Mouse (Mus musculus) liver, postnatal 0 days (tissue): ENCODE data around the gene Slc25a43. TPM values are rescaled to one million over a fixed set of nuclear protein-coding genes. Genes with fewer than 3 reads are reported as not detected.
A peak's percentile ranks its signal among the peaks of the same experiment; 100 is the strongest.
"Not testable (repeated sequence)": the region's sequence is repeated elsewhere in the genome, so short reads cannot be mapped to it uniquely, and the experiment has no call there.

ENCODE experiments used
- ATAC-seq: fragments of 200-750 bp; cut with Nextera tagmentation; 2 replicates; pipeline ENCODE4 v1.8.0; 2017; ENCODE audit warnings: mild to moderate bottlenecking, moderate library complexity
- DNase-seq: peaks from one replicate; pipeline ENCODE4 v3.0.0-alpha.2; 2016
- H3K27ac ChIP-seq: fragments of 300-500 bp; sonication (generic); 2 replicates; pipeline ENCODE4 v1.5.1; 2014; ENCODE audit warnings: antibody characterized with exemption, moderate library complexity, mild to moderate bottlenecking, low read depth
- H3K27me3 ChIP-seq: fragments of 300-500 bp; sonication (generic); 2 replicates; pipeline ENCODE4 v1.6.1; 2014; ENCODE audit warnings: low read length, control low read depth, mixed read lengths; ENCODE audit not compliant: insufficient read depth
- H3K36me3 ChIP-seq: fragments of 300-500 bp; sonication (generic); replicated peaks from 2 replicates; pipeline ENCODE4 v1.6.1; 2014; ENCODE audit warnings: mild to moderate bottlenecking, control low read depth, low read length, moderate library complexity, mixed read lengths; ENCODE audit not compliant: insufficient read depth
- H3K4me1 ChIP-seq: fragments of 300-500 bp; sonication (generic); 2 replicates; pipeline ENCODE4 v1.6.1; 2014; ENCODE audit warnings: antibody characterized with exemption, mild to moderate bottlenecking, control low read depth; ENCODE audit not compliant: insufficient read depth
- H3K4me2 ChIP-seq: fragments of 300-500 bp; sonication (generic); 2 replicates; pipeline ENCODE4 v1.6.1; 2014; ENCODE audit warnings: low read depth, mild to moderate bottlenecking, low read length, moderate library complexity, mixed read lengths
- H3K4me3 ChIP-seq: fragments of 300-500 bp; sonication (generic); 2 replicates; pipeline ENCODE4 v1.5.1; 2014; ENCODE audit warnings: low read depth, low read length
- H3K9ac ChIP-seq: fragments of 300-500 bp; sonication (generic); replicated peaks from 2 replicates; pipeline ENCODE4 v1.6.1; 2014; ENCODE audit warnings: mild to moderate bottlenecking, moderate library complexity
- H3K9me3 ChIP-seq: fragments of 300-500 bp; sonication (generic); 2 replicates; pipeline ENCODE4 v1.6.1; 2016; ENCODE audit warnings: mild to moderate bottlenecking, control low read depth, low read length, mixed read lengths
- CTCF ChIP-seq: sonication (generic); IDR thresholded peaks from 2 replicates; pipeline ENCODE4 v1.5.1; 2016; ENCODE audit warnings: antibody characterized with exemption, low read depth
- EP300 ChIP-seq: IDR thresholded peaks from 2 replicates; pipeline ENCODE4 v1.6.1; 2016; ENCODE audit warnings: antibody characterized with exemption, low read depth, mild to moderate bottlenecking
- WGBS: fragments of 180-500 bp; shearing (Covaris S2); extraction: QIAGEN DNeasy Blood & Tissue Kit; methylation state at CpG from one replicate; pipeline ENCODE4 v1.1.7; 2014; ENCODE audit not compliant: insufficient replicate concordance; 5-methylcytosine and 5-hydroxymethylcytosine counted together
- polyA plus RNA-seq: library from polyadenylated mRNA; unstranded; fragments of >200 nt; fragmentation: Nextera tagmentation; extraction: Ambion mirVana; gene quantifications from 2 replicates; pipeline ENCODE4 v1.2.1, GENCODE M21; 2015

The Slc25a43 gene
- polyA plus RNA-seq, 1 experiment from 2014 or later, result 0.69 TPM

- no peaks in the 10 kb centered on the region for H3K36me3 ChIP-seq
- WGBS, result 81% methylated on average over 5 of the region's 5 CpGs
- DNase-seq (no peak), ATAC-seq (no peak)
- no peak overlapping the region for H3K4me3 ChIP-seq
- H3K27me3 ChIP-seq, result no peaks in the 10 kb centered on the region
- no peak for TF ChIP-seq EP300
- TF ChIP-seq CTCF, result no peak
- no peaks in the 10 kb centered on the region for H3K4me1 ChIP-seq
- H3K4me2 ChIP-seq, result no peak overlapping the region
- H3K9ac ChIP-seq, result no peak overlapping the region
- no peaks in the 10 kb centered on the region for H3K9me3 ChIP-seq
- H3K27ac ChIP-seq, result no peak overlapping the region
These were observed 32.1 kb downstream of the Slc25a43 start for GRCm38 (mm10) chrX:36775520-36775919.

GRCm38 (mm10) chrX:36777694-36778093, 34.2 kb downstream of the Slc25a43 start:
- Histone ChIP-seq H3K9me3 (no peaks in the 10 kb centered on the region), H3K27ac (no peak overlapping the region), H3K9ac (no peak overlapping the region), H3K4me2 (no peak overlapping the region), H3K36me3 (no peaks in the 10 kb centered on the region), H3K27me3 (no peaks in the 10 kb centered on the region), H3K4me3 (no peak overlapping the region), H3K4me1 (no peaks in the 10 kb centered on the region)
- TF ChIP-seq CTCF, result no peak
- no peak for TF ChIP-seq EP300
- no peak for DNase-seq
- WGBS, result 76% methylated on average over 4 of the region's 4 CpGs
- ATAC-seq, result no peak

GRCm38 (mm10) chrX:36789360-36789759, 45.9 kb downstream of the Slc25a43 start:
- no peak for TF ChIP-seq CTCF
- no peak for TF ChIP-seq EP300
- H3K9ac ChIP-seq, result no peak overlapping the region
- no peaks in the 10 kb centered on the region for H3K4me1 ChIP-seq
- H3K4me3 ChIP-seq, result no peak overlapping the region
- DNase-seq (no peak), ATAC-seq (no peak)
- no peak overlapping the region for H3K4me2 ChIP-seq
- no peak overlapping the region for H3K27ac ChIP-seq
- H3K27me3 ChIP-seq, result no peaks in the 10 kb centered on the region
- no peaks in the 10 kb centered on the region for H3K9me3 ChIP-seq
- WGBS, result 56% methylated on average over 4 of the region's 4 CpGs
- H3K36me3 ChIP-seq, result no peaks in the 10 kb centered on the region

GRCm38 (mm10) chrX:36794571-36794970, 51.1 kb downstream of the Slc25a43 start:
- H3K4me1 ChIP-seq, result no peaks in the 10 kb centered on the region
- H3K4me3 ChIP-seq, result no peak overlapping the region
- no peaks in the 10 kb centered on the region for H3K9me3 ChIP-seq
- H3K27ac ChIP-seq, result no peak overlapping the region
- no peak overlapping the region for H3K4me2 ChIP-seq
- no peak for DNase-seq
- no peak overlapping the region for H3K9ac ChIP-seq
- no peak for ATAC-seq
- 72% methylated on average over 5 of the region's 5 CpGs for whole genome bisulfite sequencing
- TF ChIP-seq CTCF (no peak), EP300 (no peak)
- no peaks in the 10 kb centered on the region for H3K27me3 ChIP-seq
- peaks cover 11% of the 10 kb centered on the region for H3K36me3 ChIP-seq

GRCm38 (mm10) chrX:36795424-36796162, 52.1 kb downstream of the Slc25a43 start, which contains the start of gene Slc25a5:
Gene Slc25a5, plus strand, starts transcription at chrX:36795651.
- ATAC-seq (peak; percentile 89), DNase-seq (peak; percentile 88)
- Histone ChIP-seq H3K27me3 (no peaks in the 10 kb centered on the region), H3K4me2 (peak within 1 kb of the TSS; percentile 71), H3K36me3 (peaks cover 11% of the 10 kb centered on the region), H3K9ac (peak within 1 kb of the TSS; percentile 89), H3K4me1 (no peaks in the 10 kb centered on the region), H3K9me3 (no peaks in the 10 kb centered on the region), H3K27ac (peak within 1 kb of the TSS; percentile 96), H3K4me3 (peak within 1 kb of the TSS; percentile 77)
- 22% methylated on average over 40 of the region's 41 CpGs for WGBS
- TF ChIP-seq EP300, result no peak
- no peak for TF ChIP-seq CTCF

- no peaks in the 10 kb centered on the region for H3K9me3 ChIP-seq
- peak overlapping the region; percentile 77 for H3K4me3 ChIP-seq
- ATAC-seq (peak; percentile 75), DNase-seq (peak; percentile 88)
- no peaks in the 10 kb centered on the region for H3K27me3 ChIP-seq
- H3K4me1 ChIP-seq, result no peaks in the 10 kb centered on the region
- peak overlapping the region; percentile 71 for H3K4me2 ChIP-seq
- no peak for TF ChIP-seq EP300
- peak; percentile 87 for TF ChIP-seq CTCF
- H3K9ac ChIP-seq, result peak overlapping the region; percentile 89
- 19% methylated on average over 40 of the region's 41 CpGs for WGBS
- H3K27ac ChIP-seq, result peak overlapping the region; percentile 96
- peaks cover 11% of the 10 kb centered on the region for H3K36me3 ChIP-seq
These were observed 52.7 kb downstream of the Slc25a43 start for GRCm38 (mm10) chrX:36796163-36796581.

- Histone ChIP-seq H3K4me3 (peak overlapping the region; percentile 77), H3K27ac (peak overlapping the region; percentile 96; the same call in 1 of the 2 replicates), H3K36me3 (peaks cover 11% of the 10 kb centered on the region), H3K4me2 (peak overlapping the region; percentile 71), H3K9ac (peak overlapping the region; percentile 89)
- not testable (repeated sequence) for H3K4me1 ChIP-seq, H3K9me3 ChIP-seq, H3K27me3 ChIP-seq, DNase-seq, ATAC-seq
- 44% methylated on average over 7 of the region's 8 CpGs for WGBS
These were observed 53.3 kb downstream of the Slc25a43 start for GRCm38 (mm10) chrX:36796734-36797133.
